Mouse (Mus musculus) hematopoietic stem cell, adult 5-6 weeks (primary cell): ENCODE measurements around the gene Gm14692. TPM values are rescaled to one million over a fixed set of nuclear protein-coding genes. Genes with fewer than 3 reads are reported as not detected.
"Not testable (repeated sequence)": the region's sequence is repeated elsewhere in the genome, so short reads cannot be mapped to it uniquely, and the experiment has no call there.

Source experiments
- ATAC-seq, 2 experiments: fragments of 125-278 bp in 1 of 2; replicated peaks in 1 of 2; 2 replicates each; pipeline ENCODE4 v1.8.0; 2016 to 2017; ENCODE audit warnings: inconsistent platforms in 2 of 2, mild to moderate bottlenecking in 2 of 2, moderate number of reproducible peaks in 2 of 2, low read depth in 1 of 2, moderate TSS enrichment in 1 of 2; ENCODE audit not compliant: low FRiP score in 2 of 2, poor library complexity in 2 of 2, severe bottlenecking in 2 of 2, insufficient read depth in 1 of 2, low TSS enrichment in 1 of 2
- total RNA-seq: library from RNA; stranded (forward); fragments of 172-1452, 232-1000 nt; gene quantifications from 2 replicates; pipeline ENCODE4 v1.2.3, GENCODE M21; 2017

The Gm14692 gene
- total RNA-seq: not detected in 2 replicates

DNA sequence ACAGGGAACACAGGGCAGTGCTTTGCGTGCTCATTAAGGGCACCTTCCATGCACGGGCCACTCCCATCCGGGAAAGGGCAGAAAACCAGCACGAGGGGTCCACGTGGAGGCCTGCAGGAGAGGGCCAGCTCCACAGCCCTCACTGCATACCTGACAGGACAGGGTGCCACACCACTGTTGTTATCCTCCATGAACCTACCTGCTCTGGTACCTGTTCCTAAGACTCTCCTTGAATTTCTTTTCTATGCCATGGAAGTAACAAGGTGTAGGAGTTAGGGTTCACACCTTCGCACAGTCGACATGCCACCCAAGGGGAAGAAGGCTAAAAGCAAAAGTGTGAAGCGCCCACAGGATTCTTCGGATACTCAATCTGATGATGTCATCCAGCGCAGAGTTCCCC lies at the start of gene Gm14692:
Gm14692 (plus strand) TSS at position 301 of the 400 bp plus-strand sequence.
- ATAC-seq: not testable (repeated sequence)

DNA sequence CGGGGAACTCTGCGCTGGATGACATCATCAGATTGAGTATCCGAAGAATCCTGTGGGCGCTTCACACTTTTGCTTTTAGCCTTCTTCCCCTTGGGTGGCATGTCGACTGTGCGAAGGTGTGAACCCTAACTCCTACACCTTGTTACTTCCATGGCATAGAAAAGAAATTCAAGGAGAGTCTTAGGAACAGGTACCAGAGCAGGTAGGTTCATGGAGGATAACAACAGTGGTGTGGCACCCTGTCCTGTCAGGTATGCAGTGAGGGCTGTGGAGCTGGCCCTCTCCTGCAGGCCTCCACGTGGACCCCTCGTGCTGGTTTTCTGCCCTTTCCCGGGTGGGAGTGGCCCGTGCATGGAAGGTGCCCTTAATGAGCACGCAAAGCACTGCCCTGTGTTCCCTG lies 2.0 kb upstream of the Gm14692 start, which contains the start of gene Gm1140:
Gm1140 (minus strand) TSS at position 101 of the 400 bp plus-strand sequence.
- not testable (repeated sequence) for ATAC-seq

Other genes with a start within 250 kb of the Gm14692 start
- gene Gm1140, start 2.1 kb upstream of the Gm14692 start, total RNA-seq: not detected in 2 replicates
- not detected in 2 replicates for gene 4933436I01Rik, start 225.8 kb downstream of the Gm14692 start, total RNA-seq